Mouse (Mus musculus): ENCODE measurements around the gene Exoc4. TPM values are rescaled to one million over a fixed set of nuclear protein-coding genes. Genes with fewer than 3 reads are reported as not detected.

Exoc4 gene
- 10 to 100 TPM; 72.2 to 76.3 TPM for total RNA-seq (2021)

DNA sequence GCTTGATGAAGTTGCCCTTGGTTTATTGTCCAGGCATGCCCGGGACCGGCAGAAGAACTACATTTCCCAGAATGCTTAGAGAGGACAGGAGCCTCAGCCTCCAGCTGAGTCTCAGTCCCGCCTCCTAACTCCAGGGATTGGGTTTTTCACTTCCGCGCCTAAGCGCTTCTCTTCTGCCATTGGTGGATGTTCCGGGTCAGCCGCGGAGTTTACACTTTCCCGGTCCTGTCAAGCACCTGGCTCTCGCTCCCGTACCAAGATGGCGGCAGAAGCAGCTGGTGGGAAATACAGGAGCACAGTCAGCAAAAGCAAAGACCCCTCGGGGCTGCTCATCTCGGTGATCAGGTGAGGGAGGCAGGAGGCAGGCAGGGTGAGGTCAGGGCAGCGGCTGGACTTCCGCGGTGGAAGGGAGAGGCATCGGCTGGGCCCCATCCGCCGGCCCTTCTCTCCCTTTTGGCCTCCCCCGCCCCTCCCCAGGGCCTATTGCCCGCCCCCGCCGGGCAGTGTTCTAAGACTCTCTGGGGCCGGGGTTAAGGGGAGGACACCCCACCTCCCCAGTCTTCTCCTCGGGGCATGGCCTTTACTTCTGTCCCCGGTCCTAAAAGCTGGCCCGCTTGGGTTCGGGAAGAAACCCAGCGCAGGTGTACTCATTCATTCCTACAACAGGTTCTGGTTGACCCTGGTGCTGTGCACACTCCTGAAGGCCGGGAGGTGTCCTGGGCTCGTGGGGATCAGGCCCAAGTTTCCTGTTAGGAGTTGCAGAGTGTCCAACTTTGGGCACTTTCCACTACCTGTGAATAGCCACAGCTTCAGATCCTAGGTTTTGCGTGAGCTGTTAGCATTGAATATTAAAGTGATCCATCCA, at the start of gene Exoc4:
TSS of gene Exoc4 (plus strand) at position 192 of the 865 bp plus-strand sequence.
- intact Hi-C loops (cut with DNase I): loop anchor here (5.0 kb wide), 1 partner anchor 187 kb away; the partner anchor contains the start of gene Chchd3

DNA sequence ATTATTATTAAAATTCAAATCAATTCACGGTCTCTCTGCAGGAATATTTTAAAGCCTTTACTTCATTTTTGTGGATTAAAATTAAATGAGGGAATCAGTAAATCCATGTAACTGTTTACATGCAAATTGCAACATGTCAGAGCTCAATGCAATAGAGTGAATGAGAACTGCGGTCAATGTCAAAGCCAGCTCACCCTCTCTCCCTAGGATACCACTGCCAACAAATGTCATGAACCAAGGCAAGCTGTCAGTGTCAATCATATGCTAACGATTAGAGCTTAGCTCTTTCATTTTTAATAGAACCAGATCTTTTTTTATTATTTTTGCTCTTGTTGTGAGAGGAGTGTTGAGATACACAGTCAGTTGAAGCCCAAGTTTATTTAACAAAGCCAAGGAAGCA, 30.1 kb upstream of the Exoc4 start:
- no peak for DNase-seq (ENCODE audit: low spot score in 2 of 2)
- intact Hi-C loops (cut with DNase I): no loop called here

More for the DNA sequence above, at the start of gene Exoc4:
- DNase-seq (ENCODE audit: low spot score in 2 of 2): peak; percentile 96 to 99

DNA sequence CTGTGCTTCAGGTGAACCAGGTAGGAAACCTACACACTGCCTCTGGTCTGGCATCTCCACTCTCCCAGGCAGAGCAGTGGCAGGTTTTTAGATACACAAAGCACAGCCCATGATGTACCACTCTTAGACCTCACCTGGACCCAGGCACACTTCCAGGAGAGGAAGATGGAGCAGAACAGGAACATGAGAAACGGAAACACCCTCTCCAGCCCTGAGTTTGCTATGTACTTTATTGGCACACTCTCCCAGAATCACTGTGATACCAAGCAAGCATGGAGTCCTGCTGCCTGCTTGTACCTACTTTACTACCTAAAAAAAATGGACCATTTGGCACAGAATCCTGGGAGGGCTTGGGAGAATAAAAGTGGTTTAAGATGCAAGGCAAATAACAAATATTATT, 22.2 kb upstream of the Exoc4 start:
- intact Hi-C loops (cut with DNase I): no loop called here
- DNase-seq (ENCODE audit: low spot score in 2 of 2): no peak

DNA sequence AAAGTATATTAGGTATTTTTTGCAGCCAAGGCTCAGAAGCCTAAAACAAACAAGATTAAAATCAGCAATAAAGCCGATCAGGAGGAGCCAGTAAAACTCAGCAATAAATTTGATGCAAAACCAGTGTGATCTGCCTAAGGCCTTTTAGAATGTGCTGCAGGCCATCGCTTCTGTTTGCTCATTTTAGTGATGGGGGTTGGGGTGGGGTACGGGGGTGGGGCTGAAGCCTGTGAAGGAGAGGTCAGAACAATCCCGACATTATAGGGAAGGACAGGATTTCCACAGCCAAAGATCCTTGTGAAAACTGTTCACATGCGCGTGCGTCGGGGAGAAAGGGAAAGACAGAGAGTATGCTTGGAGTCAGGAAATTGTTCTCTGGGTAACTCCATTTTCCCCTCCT, 21.5 kb upstream of the Exoc4 start:
- intact Hi-C loops (cut with DNase I): no loop called here
- no peak for DNase-seq (ENCODE audit: low spot score in 2 of 2)

DNA sequence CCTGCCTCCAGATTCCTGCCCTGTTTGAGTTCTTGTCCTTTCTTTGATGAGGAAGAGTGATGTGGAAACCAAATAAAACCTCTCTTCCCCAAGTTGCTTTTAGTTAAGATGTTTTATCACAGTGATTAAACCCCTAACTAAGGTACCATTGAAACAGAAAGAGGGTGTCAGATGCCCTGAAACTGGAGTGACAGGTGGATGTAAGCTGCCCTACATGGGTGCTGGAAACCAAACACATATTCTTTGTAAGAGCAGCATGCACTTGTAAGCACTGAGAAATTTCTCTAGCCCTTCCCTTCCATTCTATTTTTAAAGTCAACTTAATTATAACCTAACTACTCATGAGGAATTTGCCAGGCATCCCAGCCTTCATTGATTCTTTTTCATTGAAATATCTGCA, 7.6 kb upstream of the Exoc4 start:
- DNase-seq (ENCODE audit: low spot score in 2 of 2): no peak
- intact Hi-C loops (cut with DNase I): no loop called here

DNA sequence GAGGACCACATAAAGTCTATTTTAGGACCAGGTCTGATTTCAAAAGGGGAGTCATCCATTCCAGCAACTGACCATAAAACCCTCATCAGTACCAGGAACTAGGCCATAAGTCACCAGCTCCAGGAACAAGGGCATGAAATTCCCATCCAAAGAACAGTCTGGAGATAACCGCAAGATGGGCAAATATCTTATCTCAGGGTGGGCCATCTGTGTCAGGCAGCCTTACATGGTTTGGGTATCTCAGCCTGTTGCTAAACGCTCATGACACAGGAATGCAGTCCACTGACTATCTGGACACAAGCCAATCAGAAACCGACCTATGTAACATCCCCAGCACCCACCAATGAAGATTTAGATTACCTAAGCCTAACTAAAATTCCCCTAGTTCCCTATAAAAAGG, 4.3 kb upstream of the Exoc4 start:
- DNase-seq (ENCODE audit: low spot score in 2 of 2): no peak
- intact Hi-C loops (cut with DNase I): no loop called here

DNA sequence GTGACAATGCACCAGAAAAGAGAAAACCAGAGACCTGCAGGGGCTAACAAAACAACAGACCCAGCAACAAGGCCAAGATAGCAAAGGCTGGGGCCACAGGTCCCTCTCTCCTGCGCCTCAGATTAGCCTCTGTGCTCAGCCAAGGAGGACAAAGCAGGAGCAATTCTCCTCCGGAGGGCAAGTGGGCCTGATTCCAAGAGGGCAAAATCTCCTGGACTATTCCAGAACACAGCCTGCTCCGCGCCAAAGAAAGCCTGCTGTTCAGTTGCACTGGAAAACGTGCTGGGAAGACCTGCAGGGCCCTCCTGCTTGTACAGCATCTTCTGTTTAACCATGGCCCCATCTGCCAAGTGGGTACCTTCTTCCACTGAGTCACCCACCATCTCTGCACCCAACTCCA, 1.7 kb upstream of the Exoc4 start:
- no peak for DNase-seq (ENCODE audit: low spot score in 2 of 2)
- intact Hi-C loops (cut with DNase I): loop anchor here (5.0 kb wide), 1 partner anchor 185 kb away; the partner anchor contains the start of gene Chchd3

DNA sequence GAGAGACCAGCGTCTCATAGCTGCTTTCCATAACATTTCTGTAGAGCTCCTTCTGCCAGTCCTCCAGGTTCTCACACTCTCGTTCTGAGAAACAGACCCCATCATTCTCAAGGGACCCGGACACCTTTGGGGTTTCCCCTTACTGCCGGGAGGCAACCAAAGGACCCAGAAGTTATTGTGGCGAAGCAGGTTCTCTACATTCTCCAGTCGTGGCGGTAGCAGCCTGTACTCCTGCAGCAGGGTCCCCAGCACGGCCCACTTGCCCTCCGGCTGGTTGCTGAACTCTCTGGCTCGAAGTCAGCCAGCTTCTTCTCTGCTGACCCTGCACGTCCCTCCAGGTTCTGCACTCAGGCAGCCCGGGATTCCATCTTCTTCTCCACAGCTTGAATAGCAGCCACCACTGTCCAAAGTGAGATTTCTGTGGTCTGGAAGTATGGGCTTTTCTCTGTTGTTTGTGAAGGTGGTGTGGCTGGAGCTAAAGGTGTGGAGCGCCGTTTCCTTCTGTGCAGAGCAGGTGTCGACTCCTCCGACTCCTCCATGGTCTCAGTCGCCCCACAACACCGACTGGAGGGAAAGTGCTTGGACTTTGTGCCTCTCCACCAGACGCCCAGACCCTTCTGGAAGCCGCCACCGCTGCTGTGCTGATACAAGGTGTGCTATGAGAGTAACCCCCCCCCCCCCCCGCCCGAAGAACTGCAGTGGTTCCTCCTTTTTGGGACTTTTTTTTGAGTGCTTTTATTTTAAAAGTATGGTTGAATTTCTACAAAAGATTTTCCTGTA, 1.1 kb upstream of the Exoc4 start:
- no peak for DNase-seq (ENCODE audit: low spot score in 2 of 2)
- intact Hi-C loops (cut with DNase I): loop anchor here (5.0 kb wide), 1 partner anchor 185 kb away; the partner anchor contains the start of gene Chchd3

DNA sequence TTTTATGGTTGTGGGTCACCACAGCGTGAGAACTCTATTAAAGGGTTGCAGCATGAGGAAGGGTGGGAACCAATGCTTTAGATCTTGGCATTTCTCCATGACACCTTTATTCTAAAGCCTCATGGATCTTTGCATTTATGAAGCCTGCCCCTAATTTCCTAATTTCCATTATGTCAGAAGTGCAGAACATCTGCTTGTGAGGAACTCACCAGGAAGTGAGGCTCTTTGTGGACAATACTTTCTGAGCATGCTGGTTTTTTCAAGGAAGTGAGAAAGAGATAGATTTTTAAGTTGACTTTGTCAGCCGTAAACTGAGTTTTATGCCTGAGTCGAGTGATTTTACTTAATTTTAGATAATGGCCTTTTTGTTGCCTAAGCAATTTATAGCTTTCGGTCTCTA, 7.8 kb downstream of the Exoc4 start:
- intact Hi-C loops (cut with DNase I): no loop called here
- no peak for DNase-seq (ENCODE audit: low spot score in 2 of 2)

DNA sequence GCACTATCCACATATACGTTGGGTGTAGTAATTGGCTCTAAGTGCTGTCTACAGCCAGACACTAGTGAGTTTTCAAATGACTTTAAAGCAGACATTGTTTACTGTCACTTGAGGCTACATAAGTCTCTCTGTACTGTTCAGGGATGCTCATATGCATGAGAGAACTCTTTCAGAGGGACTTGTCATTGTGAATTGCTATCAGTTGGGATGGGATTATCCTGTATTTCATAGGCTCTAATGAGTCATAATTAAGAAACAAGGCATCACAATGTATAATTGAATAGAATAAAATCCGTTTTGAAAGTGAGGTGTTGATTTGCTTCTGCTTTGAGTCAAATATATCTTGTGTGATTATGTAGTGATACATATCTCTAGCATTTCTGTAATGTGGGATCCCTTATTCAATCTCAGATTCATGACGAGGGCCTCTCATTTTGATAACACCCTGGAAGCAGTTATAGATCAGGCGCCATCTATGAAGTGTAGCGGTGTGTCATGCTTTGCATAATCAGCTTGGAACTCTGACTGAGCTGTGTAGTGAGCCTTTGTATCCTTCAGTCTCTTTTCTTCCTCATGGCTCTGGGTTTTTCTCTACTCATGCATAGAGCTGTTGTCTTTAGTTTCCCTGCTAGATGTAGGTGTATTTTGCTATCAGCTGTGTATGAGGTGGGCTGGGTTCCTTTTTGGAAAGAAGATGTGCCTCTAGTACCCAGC, 8.3 kb downstream of the Exoc4 start:
- intact Hi-C loops (cut with DNase I): no loop called here
- peak in 1 of 2 experiments; percentile 26 for DNase-seq (ENCODE audit: low spot score in 2 of 2)

DNA sequence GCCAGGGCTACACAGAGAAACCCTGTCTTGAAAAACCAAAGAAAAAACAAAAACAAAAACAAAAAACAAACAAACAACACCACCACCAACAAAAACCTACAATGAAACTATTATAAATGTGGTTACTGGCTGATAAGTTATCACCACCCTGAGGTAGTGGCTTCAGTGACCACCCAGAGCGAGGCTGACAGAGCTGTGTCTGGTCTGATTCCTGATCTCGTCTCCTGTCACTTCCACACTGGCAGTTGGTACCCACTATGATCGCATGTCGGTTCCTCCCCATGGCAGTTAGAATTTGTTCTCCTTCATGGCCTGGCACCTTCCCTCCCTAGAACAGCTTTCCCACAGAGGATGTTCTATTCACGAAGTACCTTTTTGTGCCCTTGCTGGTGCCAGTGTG, 11.0 kb downstream of the Exoc4 start:
- intact Hi-C loops (cut with DNase I): no loop called here

DNA sequence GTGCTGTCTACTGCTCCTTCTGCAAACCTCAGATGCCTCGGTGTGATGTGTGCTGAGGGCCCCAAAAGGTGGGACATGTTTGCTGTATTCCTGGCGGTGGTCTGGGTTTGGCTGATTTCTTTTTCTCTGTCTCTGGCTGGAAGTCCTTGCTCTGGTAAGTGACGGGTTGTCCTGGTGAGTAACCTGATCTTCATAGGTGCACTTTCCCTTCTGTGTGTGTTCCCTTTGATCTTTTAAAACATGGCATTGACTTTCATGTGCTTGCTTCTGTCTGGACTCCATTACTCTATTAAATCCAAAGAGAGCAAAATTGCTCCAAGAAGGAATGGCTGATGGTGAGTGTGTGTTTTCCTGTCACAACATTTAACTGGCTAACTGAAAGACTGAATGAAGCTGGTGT, 12.7 kb downstream of the Exoc4 start:
- no peak for DNase-seq (ENCODE audit: low spot score in 2 of 2)
- intact Hi-C loops (cut with DNase I): no loop called here

More for the DNA sequence above, 11.0 kb downstream of the Exoc4 start:
- no peak for DNase-seq (ENCODE audit: low spot score in 2 of 2)

DNA sequence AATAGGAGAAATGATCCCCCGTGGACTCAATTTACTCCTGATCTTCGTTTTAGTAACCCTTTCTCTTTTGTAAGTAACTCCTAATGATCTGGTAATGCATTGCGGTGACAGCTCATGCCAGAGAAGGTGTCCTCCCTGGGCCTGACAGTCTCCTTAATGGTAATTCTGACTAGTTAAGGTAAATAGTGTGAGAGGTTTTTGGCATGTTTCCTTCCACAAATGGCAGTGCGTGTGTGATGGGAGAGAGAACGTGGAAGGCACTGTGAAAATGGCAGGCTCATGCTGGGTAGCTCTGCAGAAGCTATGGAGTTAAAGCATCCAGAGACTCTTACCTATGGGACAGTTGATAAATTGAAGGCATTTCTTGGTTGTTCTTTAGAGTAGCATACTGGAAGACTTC, 15.1 kb downstream of the Exoc4 start:
- no peak for DNase-seq (ENCODE audit: low spot score in 2 of 2)
- intact Hi-C loops (cut with DNase I): no loop called here

DNA sequence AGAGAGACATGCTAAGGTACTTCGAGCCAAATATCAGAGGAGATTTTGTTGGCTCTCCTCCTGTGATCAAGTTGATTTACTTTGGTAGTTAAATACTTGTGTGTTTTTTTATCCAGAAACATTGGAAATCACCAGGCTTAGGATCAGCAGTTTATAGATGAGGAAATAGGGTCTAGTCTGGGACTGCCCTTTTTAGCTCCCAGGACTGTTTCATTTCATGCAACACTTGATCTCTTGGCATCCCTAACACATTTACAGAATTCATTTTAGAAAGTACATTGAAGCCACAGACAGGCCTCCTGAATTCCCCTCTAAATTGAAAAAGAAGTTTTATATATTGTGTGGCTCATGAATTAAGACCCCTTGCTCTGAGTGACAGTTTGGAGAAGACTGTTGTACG, 15.5 kb downstream of the Exoc4 start:
- no peak for DNase-seq (ENCODE audit: low spot score in 2 of 2)
- intact Hi-C loops (cut with DNase I): no loop called here

DNA sequence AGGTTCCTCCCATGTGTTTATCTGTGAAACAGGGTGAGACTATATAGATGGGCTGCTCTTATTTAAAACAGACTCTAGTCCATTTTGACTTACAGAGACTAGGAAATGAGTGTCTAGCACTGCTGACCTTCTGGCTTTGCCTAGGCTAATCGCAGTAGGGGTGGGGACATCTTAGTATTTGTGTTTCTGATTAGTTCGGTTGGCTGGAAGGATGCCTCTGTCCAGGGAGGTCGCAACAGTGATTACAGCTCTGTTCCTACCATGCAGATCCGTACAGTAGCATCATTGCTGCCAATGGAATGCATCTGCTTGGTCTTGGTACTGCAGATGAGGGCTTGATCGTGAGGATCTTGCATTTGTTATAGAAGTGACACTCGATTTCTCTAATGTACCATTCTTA, 18.7 kb downstream of the Exoc4 start:
- intact Hi-C loops (cut with DNase I): no loop called here
- DNase-seq (ENCODE audit: low spot score in 2 of 2): no peak

DNA sequence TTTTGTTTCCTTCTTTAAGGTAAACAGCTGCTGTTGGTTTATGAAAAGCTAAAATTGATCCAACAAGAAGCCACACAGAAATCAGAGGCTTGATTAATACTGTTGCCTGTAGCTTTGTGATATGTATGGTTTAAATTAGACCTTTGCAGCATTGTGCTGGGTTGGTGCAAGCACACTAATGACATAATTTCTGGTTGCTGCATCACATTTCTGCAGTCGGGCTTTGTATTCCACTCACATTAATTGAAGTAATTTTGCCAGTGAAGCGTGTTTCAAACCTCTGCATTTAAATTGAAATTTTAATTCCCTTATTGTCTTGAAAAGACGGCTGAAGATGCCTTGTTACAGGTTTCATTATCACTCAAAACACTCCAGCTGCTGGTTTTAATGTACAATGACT, 34.6 kb downstream of the Exoc4 start:
- DNase-seq (ENCODE audit: low spot score in 2 of 2): no peak
- intact Hi-C loops (cut with DNase I): no loop called here

DNA sequence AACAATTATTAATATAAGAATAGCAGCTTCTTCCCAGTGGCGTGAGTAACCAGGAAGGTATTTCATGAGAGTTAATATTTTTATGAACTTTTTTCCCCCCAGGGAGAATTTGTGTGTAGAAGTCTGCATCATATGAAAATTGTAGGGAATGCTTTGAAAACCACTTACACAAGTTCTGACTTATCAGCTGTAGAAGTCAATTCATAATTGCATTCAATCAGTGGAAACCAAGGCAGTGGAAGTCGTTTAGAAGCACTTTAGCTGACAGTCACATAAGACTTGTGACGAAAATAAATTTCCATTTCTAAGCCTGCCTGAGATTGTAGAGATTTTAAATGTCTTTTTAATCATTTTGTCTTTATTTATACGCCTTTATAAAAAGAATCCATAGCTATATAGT, 35.1 kb downstream of the Exoc4 start:
- no peak for DNase-seq (ENCODE audit: low spot score in 2 of 2)
- intact Hi-C loops (cut with DNase I): no loop called here

DNA sequence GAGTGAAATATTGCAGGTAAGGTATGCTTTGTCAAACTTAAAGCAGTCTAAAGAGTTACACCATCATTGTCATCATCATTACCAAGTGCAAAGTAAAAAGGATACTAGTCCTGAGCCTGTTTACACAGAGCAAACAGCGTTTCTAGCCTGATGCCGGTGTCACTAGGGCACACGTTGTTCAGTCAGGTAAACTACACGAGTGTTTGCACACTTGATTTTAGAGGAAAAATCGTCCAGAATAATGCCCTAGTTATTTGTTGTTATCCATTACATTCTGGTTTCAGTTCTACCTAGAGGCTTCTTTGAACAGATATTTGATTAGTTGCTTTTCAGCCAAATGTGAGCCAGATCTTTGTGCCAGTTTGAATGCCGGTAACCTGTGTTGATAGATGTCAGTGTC, 37.5 kb downstream of the Exoc4 start:
- intact Hi-C loops (cut with DNase I): no loop called here
- no peak for DNase-seq (ENCODE audit: low spot score in 2 of 2)

DNA sequence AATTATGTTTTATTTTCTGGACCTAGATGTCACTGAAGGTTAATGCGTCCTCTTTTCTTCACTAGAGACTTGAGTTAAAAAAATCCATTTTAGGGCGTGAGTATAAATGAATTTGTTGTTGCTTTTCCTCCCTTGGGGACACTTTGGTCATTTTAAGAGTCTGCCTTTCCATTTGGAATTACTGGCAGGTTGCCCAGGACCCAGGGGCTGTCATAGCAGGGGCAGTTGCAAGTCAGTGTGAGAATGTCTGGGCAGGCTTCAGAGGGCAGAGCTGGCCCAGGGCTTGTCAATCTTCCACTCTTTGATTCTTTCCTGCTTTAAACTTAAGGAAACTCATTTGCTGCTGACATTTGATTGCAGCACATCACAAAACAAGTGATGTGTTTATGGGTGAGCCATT, 45.7 kb downstream of the Exoc4 start:
- DNase-seq (ENCODE audit: low spot score in 2 of 2): no peak
- intact Hi-C loops (cut with DNase I): no loop called here

DNA sequence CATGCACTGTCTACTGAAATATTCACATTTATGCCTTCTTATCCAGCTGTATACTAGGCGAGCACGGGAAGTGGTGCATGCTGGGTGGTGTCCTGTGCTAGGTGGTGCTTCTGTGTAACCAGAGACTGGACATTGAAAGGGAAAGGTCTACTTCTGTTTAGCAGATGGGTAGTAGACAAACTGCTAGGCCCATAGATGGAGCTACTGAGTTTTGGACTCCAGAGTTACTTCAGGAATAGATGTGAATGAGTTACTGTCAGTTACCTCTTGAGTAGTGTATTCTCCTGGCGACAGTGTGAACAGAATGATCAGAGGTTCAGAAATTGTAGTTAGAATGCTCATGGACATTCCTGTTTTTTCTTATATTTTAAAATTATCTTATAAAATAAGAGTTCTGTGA, 48.7 kb downstream of the Exoc4 start:
- intact Hi-C loops (cut with DNase I): no loop called here

More for the DNA sequence above, 48.7 kb downstream of the Exoc4 start:
- DNase-seq (ENCODE audit: low spot score in 2 of 2): peak in 1 of 2 experiments; percentile 18
